Mouse (Mus musculus) erythroblast, embryonic 14.5 days (primary cell): ENCODE measurements around the gene Snai1.

Experiments
- GATA1 ChIP-seq: IDR thresholded peaks from 2 replicates; pipeline ENCODE4 v1.6.1; 2012; ENCODE audit warnings: low read length, inconsistent platforms, mixed read lengths
- TAL1 ChIP-seq: IDR thresholded peaks from 3 replicates; pipeline ENCODE4 v1.6.1; 2012; ENCODE audit warnings: low read length, inconsistent platforms, mixed read lengths

GRCm38 (mm10) chr2:167565312-167565656 lies 27.3 kb downstream of the Snai1 start:
- no peak for TF ChIP-seq TAL1
- no peak for TF ChIP-seq GATA1
